In the genomic region with DNA sequence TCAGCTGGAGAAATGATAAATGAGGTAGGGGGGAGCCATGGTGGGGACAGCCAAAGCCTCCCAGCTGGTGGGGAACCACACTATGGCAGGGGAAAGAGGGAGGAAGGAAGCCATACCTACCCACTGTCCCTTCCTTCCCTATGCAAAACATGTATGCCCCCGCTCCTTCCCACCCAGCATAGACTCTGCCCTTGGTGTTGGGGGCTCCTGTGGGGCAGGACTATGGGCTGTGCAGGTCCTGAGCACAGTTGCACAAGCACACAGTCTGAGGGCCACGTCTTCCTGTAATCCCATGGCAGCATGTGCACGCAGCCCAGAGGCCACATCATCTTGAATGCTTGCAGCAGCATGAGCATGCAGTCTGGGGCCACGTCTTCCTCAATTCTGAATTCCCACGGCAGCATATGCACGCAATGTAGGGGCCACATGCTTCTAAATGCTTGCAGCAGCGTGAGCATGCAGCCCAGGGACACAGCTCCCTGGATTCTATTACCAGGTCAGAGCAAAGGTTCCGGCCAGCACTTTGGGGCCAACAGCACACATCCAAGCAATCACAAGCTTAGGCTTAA, we compare ENCODE assay signal across 23 mouse cellular contexts. TPM values are rescaled to one million over a fixed set of nuclear protein-coding genes. Genes with fewer than 3 reads are reported as not detected.
DNase-seq lines count a peak whose midpoint lies in the region; ATAC-seq and TF ChIP-seq lines count a peak whose summit lies in the region.
"Had no signal": no experiment of that assay in that cellular context is flagged by ENCODE, and none has a peak within 500 bp of the region (broad histone marks: within the 10 kb centered on the region; RNA-seq: fewer than 3 reads in every experiment).

No protein-coding gene starts in this region.

- no peak for DNase-seq in liver, embryonic 11.5 days (ENCODE audit: low spot score)
- no peak for DNase-seq in liver
- DNase-seq in kidney, adult 8-10 months, result no peak
- DNase-seq in thymus, postnatal 0 days (ENCODE audit: low spot score), result no peak
- no peak for DNase-seq in adrenal gland, adult 8-10 months
- DNase-seq: cerebellum, postnatal 36 days; gastrocnemius, postnatal 14 days; heart, postnatal 36 days; kidney, adult 11 months; kidney, postnatal 36 days; lung, postnatal 14 days; thymus, postnatal 14 days had no signal

- H3K9me3 ChIP-seq in liver, embryonic 11.5 days (ENCODE audit: control insufficient read depth, low read length), result no peaks in the 10 kb centered on the region
- no peaks in the 10 kb centered on the region for H3K9me3 ChIP-seq in megakaryocyte, embryonic 14.5 days
- H3K9me3 ChIP-seq: embryonic facial prominence, embryonic 12.5 days; heart, embryonic 12.5 days; midbrain, embryonic 13.5 days had no signal

- 73% methylated on average over 8 of the region's 8 CpGs for WGBS in liver, embryonic 11.5 days

- no peak for ATAC-seq in liver, embryonic 11.5 days (replicated peaks; ENCODE audit: low FRiP score)
- ATAC-seq in hematopoietic stem cell, adult 5-6 weeks (replicated peaks in 1 of 2; ENCODE audit: insufficient read depth in 1 of 2, low FRiP score in 2 of 2, low TSS enrichment in 1 of 2, low read depth in 1 of 2, poor library complexity in 2 of 2, severe bottlenecking in 2 of 2), result peak; percentile 25 to 33
- ATAC-seq: hindbrain, embryonic 16.5 days; midbrain, embryonic 13.5 days had no signal

- no peak for TF ChIP-seq CTCF in bone marrow macrophage, adult 2 months (IDR thresholded peaks at IDR 0.05; ENCODE audit: low read depth, low read length)

- no peak overlapping the region for H3K4me3 ChIP-seq in liver, embryonic 11.5 days (ENCODE audit: low read depth, low read length)
- peak overlapping the region; percentile 63 for H3K4me3 ChIP-seq in bone marrow macrophage, adult 2 months (ENCODE audit: insufficient read depth, low read length)
- peak overlapping the region; percentile 90 for H3K4me3 ChIP-seq in megakaryocyte, embryonic 14.5 days (replicated peaks)
- H3K4me3 ChIP-seq: embryonic facial prominence, embryonic 12.5 days; heart, embryonic 12.5 days; midbrain, embryonic 13.5 days had no signal

- H3K4me1 ChIP-seq in liver, embryonic 11.5 days (replicated peaks; ENCODE audit: control insufficient read depth, insufficient read depth, low read length), result peaks cover 32% of the 10 kb centered on the region
- peaks cover 27% of the 10 kb centered on the region for H3K4me1 ChIP-seq in bone marrow macrophage, adult 2 months (ENCODE audit: control insufficient read depth, insufficient read depth, low read length)
- peaks cover 98% of the 10 kb centered on the region for H3K4me1 ChIP-seq in megakaryocyte, embryonic 14.5 days

- no peaks in the 10 kb centered on the region for H3K27me3 ChIP-seq in liver, embryonic 11.5 days (replicated peaks; ENCODE audit: control insufficient read depth, insufficient read depth, low read length)
- H3K27me3 ChIP-seq in megakaryocyte, embryonic 14.5 days (replicated peaks), result no peaks in the 10 kb centered on the region
- H3K27me3 ChIP-seq: embryonic facial prominence, embryonic 12.5 days; midbrain, embryonic 13.5 days had no signal

- TF ChIP-seq POLR2A in bone marrow macrophage, adult 2 months (IDR thresholded peaks at IDR 0.05; ENCODE audit: borderline replicate concordance, low read depth, low read length), result no peak

- H3K4me2 ChIP-seq in liver, embryonic 11.5 days, result no peak overlapping the region
- H3K4me2 ChIP-seq: embryonic facial prominence, embryonic 12.5 days; heart, embryonic 12.5 days; midbrain, embryonic 13.5 days had no signal

- peak overlapping the region; percentile 71; the same call in 1 of the 2 replicates for H3K27ac ChIP-seq in liver, embryonic 11.5 days (ENCODE audit: low read depth, low read length)
- H3K27ac ChIP-seq in bone marrow macrophage, adult 2 months (ENCODE audit: insufficient read depth, low read depth, low read length), result peak overlapping the region; percentile 68
- H3K27ac ChIP-seq: midbrain, embryonic 13.5 days; stomach, postnatal 0 days had no signal

- peak overlapping the region; percentile 46; the same call in 1 of the 2 replicates for H3K9ac ChIP-seq in liver, embryonic 11.5 days (ENCODE audit: low read depth, low read length)
- H3K9ac ChIP-seq: embryonic facial prominence, embryonic 12.5 days; heart, embryonic 12.5 days; midbrain, embryonic 13.5 days had no signal

- H3K36me3 ChIP-seq in liver, embryonic 11.5 days (ENCODE audit: control insufficient read depth, insufficient read depth, low read length), result no peaks in the 10 kb centered on the region
- H3K36me3 ChIP-seq in megakaryocyte, embryonic 14.5 days (replicated peaks; ENCODE audit: low read length), result peaks cover 50% of the 10 kb centered on the region
- H3K36me3 ChIP-seq: embryonic facial prominence, embryonic 12.5 days; heart, embryonic 12.5 days; midbrain, embryonic 13.5 days had no signal

RNA-seq across cellular contexts. Expression of gene C130050O18Rik, which starts 1.3 kb away (rescaled TPM):
- polyA plus RNA-seq in liver, embryonic 11.5 days (2014; fragmentation: Nextera tagmentation; extraction: Ambion mirVana), result 1.5 and 1.6 TPM in 2 replicates
- 13.2 and 14.4 TPM in 2 replicates for polyA plus RNA-seq in bone marrow macrophage, adult 2 months (2012; ENCODE audit: insufficient read depth, insufficient read length, missing spikeins)
- total RNA-seq in hematopoietic stem cell, adult 5-6 weeks (2017), result 2.1 and 3.3 TPM in 2 replicates
- polyA plus RNA-seq in megakaryocyte, embryonic 14.5 days (2012; ENCODE audit: insufficient read depth, low replicate concordance), result 1.8 TPM in 1 of 2 replicates, not detected in the other
- polyA plus RNA-seq in thymus, postnatal 0 days (2015; fragmentation: Nextera tagmentation; extraction: Ambion mirVana), result 0.54 and 0.79 TPM in 2 replicates
- total RNA-seq in adrenal gland, adult 8-10 months (2022), result 1 to 10 TPM in 3 of 4 experiments, under 1 TPM in 1; 0.94 to 1.4 (median 1.2) TPM

RNA-seq across cellular contexts. Expression of gene Gper1, which starts 19.2 kb away (rescaled TPM):
- 0.38 and 0.58 TPM in 2 replicates for polyA plus RNA-seq in liver, embryonic 11.5 days (2014; fragmentation: Nextera tagmentation; extraction: Ambion mirVana)
- not detected in 2 replicates for polyA plus RNA-seq in bone marrow macrophage, adult 2 months (2012; ENCODE audit: insufficient read depth, insufficient read length, missing spikeins)
- total RNA-seq in hematopoietic stem cell, adult 5-6 weeks (2017), result 0.44 TPM in 1 of 2 replicates, not detected in the other
- polyA plus RNA-seq in megakaryocyte, embryonic 14.5 days (2012; ENCODE audit: insufficient read depth, low replicate concordance), result not detected in 2 replicates
- 5.2 and 6.1 TPM in 2 replicates for polyA plus RNA-seq in thymus, postnatal 0 days (2015; fragmentation: Nextera tagmentation; extraction: Ambion mirVana)
- total RNA-seq in adrenal gland, adult 8-10 months (2022), result 1 to 10 TPM; 3.9 to 7.8 (median 6.3) TPM

RNA-seq across cellular contexts. Expression of gene Gpr146, which starts 26.3 kb away (rescaled TPM):
- polyA plus RNA-seq in liver, embryonic 11.5 days (2014; fragmentation: Nextera tagmentation; extraction: Ambion mirVana), result 13.4 and 15.1 TPM in 2 replicates
- polyA plus RNA-seq in bone marrow macrophage, adult 2 months (2012; ENCODE audit: insufficient read depth, insufficient read length, missing spikeins), result 34.5 and 34.7 TPM in 2 replicates
- total RNA-seq in hematopoietic stem cell, adult 5-6 weeks (2017), result 11.2 and 11.8 TPM in 2 replicates
- polyA plus RNA-seq in megakaryocyte, embryonic 14.5 days (2012; ENCODE audit: insufficient read depth, low replicate concordance), result 54.8 and 69.9 TPM in 2 replicates
- polyA plus RNA-seq in thymus, postnatal 0 days (2015; fragmentation: Nextera tagmentation; extraction: Ambion mirVana), result 5.5 and 7.4 TPM in 2 replicates
- 10 to 100 TPM; 13.6 to 25.0 (median 18.1) TPM for total RNA-seq in adrenal gland, adult 8-10 months (2022)

RNA-seq across cellular contexts. Expression of gene Cyp2w1, which starts 51.4 kb away (rescaled TPM):
- polyA plus RNA-seq in liver, embryonic 11.5 days (2014; fragmentation: Nextera tagmentation; extraction: Ambion mirVana), result not detected in 2 replicates
- polyA plus RNA-seq in bone marrow macrophage, adult 2 months (2012; ENCODE audit: insufficient read depth, insufficient read length, missing spikeins), result not detected in 2 replicates
- not detected in 2 replicates for total RNA-seq in hematopoietic stem cell, adult 5-6 weeks (2017)
- polyA plus RNA-seq in megakaryocyte, embryonic 14.5 days (2012; ENCODE audit: insufficient read depth, low replicate concordance), result not detected in 2 replicates
- polyA plus RNA-seq in thymus, postnatal 0 days (2015; fragmentation: Nextera tagmentation; extraction: Ambion mirVana), result not detected in 2 replicates
- not detected for total RNA-seq in adrenal gland, adult 8-10 months (2022)
- total RNA-seq: adrenal gland, postnatal 4 days; gastrocnemius, postnatal 14 days; heart, postnatal 36 days; layer of hippocampus, postnatal 10 days had no signal
- polyA plus RNA-seq: C2C12; heart, embryonic 12.5 days; hindbrain, embryonic 16.5 days; midbrain, embryonic 13.5 days had no signal

RNA-seq across cellular contexts. Expression of gene Cox19, which starts 52.6 kb away (rescaled TPM):
- 98.1 and 103 TPM in 2 replicates for polyA plus RNA-seq in liver, embryonic 11.5 days (2014; fragmentation: Nextera tagmentation; extraction: Ambion mirVana)
- polyA plus RNA-seq in bone marrow macrophage, adult 2 months (2012; ENCODE audit: insufficient read depth, insufficient read length, missing spikeins), result 31.4 and 36.1 TPM in 2 replicates
- total RNA-seq in hematopoietic stem cell, adult 5-6 weeks (2017), result 14.9 and 18.7 TPM in 2 replicates
- 51.4 and 67.9 TPM in 2 replicates for polyA plus RNA-seq in megakaryocyte, embryonic 14.5 days (2012; ENCODE audit: insufficient read depth, low replicate concordance)
- 110 and 112 TPM in 2 replicates for polyA plus RNA-seq in thymus, postnatal 0 days (2015; fragmentation: Nextera tagmentation; extraction: Ambion mirVana)
- 10 to 100 TPM; 59.6 to 79.9 (median 66.5) TPM for total RNA-seq in adrenal gland, adult 8-10 months (2022)
